Mouse (Mus musculus): Measurements from ENCODE around the gene Plekhg5.
A peak's percentile ranks its signal among the peaks of the same experiment; 100 is the strongest.
"Not testable (repeated sequence)": the region's sequence is repeated elsewhere in the genome, so short reads cannot be mapped to it uniquely, and the experiment has no call there.

The Plekhg5 gene

DNA sequence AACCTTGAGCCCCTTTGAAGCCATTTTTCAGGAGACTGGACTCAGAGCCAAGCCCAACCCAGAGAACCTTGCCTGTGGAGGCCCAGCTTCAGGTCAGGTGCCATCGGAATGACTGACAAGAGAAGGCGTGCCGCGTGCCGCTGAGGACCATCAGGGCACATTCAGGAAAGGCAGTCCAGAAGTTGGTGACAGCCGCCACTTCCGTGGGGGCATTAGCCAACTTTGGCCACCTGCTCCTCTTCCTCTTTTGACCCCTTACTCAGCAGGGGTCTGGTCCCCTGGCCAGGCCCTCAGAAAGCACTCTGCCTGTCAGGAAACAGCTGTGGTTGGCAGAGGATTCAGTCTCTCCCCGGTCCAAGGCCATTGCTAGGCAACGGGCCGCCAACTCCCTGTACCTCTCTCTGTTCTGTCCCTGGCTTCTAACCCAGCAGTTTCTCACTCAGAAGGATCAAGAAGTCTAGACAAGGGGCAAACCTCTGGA, at the start of gene Plekhg5:
TSS of gene Plekhg5 (plus strand) at position 378 of the 481 bp plus-strand sequence.
- no peak for DNase-seq

DNA sequence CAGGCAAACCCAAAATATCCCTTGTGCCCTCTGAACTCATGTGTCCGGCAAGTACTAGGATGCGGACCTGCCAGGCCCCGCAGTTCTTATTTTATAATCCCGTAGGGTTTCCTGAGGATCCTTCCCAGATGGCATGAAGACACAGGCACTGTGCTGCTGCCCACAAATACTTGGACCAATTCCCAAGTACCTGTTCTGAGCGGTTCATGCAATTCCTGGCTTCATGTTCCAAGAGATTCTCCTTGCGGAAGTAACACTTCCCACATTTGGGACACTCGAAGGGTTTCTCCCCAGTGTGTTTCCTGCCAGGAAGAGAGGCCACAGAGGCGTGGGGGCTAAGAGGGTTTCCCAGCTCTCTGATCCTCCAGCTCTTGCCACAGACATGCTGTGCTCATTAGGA, 49.8 kb upstream of the Plekhg5 start:
- DNase-seq = no peak

DNA sequence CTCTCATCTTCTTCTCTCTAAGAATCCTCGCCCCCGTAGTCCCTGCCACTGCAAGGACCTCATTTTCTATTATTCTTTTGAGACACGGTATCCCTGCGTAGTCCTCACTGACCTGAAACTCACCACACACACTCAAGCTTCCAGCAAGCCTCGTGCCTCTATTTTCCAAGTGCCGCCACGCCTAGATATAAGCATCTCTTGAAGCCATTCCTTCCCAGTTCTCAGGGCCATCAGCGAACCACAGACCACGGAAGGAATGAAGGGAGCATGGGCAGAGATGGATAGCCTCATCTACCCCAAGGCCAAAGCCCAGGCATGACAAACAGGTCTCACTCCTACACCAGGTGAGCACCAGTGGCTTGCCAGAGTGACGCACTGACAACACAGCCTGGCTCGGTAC, 47.8 kb upstream of the Plekhg5 start:
- no peak for DNase-seq

DNA sequence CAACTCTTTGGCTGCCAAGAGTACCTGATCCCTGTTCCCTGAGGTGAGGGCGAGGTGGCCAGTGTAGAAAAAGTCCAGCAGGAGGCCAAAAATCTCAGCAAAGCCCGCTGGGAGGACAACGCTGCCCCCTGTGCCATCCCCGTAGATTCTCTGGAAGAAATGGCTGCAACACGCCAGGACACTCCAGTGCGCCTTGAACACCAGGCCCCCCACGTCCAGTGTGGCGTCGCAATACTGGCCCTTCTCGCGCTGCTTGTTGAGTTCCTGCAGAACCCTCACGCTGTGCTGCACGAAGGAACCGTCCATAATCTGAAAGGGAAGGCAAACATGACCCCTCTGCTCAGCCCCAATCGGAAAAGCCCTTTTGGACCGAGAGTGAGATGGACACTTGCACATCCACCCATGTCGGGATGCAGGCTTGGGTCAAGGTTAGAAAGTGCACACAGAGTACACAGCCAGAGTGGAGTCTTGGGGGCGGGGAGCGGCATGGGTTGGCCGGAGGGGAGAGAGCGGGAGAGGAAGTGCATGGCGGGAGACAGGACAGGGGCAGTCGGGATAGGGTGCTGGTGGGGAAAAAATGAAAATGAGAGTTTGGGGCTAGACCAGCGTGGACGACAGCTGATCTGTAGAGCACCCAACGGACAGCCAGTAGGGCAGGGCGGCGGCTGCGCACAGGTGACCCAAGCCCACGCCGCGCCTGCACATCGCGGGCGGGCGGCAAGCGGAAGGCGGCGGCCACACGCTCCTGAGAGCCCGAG, 45.4 kb upstream of the Plekhg5 start:
- no peak for DNase-seq

DNA sequence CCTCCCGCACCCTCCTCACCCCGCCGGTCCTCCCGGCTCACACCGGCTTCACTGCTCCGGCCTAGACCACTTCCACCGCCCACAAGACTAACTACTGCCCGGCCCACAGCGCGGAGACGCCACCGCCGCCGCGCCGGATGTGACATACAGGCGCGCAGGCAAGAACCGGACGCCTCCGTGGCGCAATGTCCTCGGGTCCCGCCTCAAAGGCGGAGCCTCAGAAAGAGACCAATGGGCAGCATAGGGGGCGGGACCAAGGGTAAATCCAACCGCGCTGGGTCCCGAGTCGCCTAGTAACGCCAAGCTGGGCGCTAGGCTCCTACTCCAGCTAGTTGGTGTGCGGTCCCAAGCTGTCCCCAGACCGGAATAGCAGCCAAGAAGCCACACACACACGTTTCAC, 44.8 kb upstream of the Plekhg5 start, which contains the start of gene Zbtb48:
TSS of gene Zbtb48 (minus strand) at position 148 of the 400 bp plus-strand sequence.
- peak; percentile 96 to 99 for DNase-seq

DNA sequence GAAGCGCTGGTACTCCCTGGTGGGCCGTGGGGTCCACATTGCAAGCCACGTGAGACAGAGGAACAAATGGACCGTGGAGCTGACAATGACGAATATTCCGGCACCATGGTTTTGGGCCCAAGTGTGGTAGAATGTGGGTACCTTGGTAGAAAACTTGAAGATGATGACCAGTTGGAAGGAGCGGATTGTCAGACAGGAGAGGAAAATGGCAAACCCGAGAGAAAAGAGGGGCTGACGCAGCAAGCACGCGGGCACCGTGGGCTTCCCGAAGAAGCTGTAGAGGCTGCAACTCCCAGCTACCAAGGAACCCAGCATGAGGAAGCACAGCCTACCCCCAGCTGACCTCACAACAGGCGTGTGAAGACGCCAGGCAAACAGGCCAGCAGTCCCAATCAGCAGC, 43.8 kb upstream of the Plekhg5 start:
- no peak for DNase-seq

DNA sequence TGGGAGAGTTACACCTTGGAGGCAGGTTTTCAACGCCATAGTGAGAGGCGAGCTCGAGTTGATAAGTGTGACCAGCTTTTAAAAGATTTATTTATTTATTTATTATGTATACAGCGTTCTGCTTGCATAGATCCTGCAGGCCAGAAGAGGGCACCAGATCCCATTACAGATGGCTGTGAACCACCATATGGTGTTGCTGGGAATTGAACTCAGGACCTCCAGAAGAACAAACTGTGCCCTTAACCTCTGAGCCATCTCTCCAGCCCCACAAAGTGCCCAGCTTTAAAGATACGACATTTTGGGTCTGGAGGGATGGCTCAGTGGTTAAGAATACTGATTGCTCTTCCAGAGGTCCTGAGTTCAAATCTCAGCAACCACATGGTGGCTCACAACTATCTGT, 43.2 kb upstream of the Plekhg5 start:
- DNase-seq = peak in 1 of 2 experiments; percentile 41

DNA sequence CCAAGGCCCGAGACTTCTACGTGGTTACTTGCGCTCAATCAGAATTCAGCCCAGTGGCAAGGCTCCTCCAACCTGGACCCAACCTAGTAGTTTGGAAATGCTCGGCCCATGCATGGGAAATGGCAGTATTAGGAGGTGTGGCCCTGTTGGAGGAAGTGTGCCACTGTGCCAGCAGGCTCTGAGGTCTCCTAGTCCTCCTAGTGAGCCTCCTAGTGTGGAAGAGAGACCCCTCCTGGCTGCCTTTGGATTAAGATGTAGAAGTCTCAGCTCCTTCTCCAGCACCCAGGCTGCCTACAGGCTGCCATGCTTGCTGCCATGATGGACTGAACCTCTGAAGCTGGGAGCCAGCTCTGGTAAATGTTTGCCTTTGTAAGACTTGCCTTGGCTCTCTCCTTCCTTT, 42.3 kb upstream of the Plekhg5 start:
- no peak for DNase-seq

DNA sequence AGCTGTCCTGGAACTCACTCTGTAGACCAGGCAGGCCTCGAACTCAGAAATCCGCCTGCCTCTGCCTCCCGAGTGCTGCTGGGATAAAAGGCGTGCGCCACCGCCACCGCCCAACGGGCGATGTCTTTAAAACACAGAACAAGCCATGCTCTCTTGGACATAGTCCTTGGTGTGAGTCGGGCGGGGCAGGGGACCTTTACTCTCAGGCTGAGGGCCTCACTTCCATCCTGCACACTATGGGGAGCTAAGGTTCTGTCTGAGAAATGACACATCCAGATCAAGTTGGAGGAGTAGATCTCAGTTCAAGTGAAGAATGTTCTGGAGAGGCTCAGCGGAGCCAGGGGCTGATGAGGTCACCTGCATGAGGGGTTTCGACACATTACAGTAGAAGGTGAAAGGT, 39.4 kb upstream of the Plekhg5 start:
- DNase-seq = no peak

DNA sequence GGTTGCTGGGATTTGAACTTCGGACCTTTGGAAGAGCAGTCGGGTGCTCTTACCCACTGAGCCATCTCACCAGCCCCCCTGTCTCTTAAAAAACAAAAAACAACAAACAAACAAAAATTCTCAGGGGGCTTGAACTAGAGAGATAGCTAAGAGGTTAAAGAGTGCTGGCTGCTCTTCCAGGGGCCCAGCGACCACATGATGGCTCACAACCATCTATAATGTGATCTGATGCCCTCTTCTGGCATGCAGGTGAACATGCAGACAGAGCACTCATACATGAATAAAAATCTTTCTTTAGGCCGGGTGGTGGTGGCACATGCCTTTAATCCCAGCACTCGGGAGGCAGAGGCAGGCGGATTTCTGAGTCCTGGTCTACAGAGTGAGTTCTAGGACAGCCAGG, 35.8 kb upstream of the Plekhg5 start:
- DNase-seq = not testable (repeated sequence)

DNA sequence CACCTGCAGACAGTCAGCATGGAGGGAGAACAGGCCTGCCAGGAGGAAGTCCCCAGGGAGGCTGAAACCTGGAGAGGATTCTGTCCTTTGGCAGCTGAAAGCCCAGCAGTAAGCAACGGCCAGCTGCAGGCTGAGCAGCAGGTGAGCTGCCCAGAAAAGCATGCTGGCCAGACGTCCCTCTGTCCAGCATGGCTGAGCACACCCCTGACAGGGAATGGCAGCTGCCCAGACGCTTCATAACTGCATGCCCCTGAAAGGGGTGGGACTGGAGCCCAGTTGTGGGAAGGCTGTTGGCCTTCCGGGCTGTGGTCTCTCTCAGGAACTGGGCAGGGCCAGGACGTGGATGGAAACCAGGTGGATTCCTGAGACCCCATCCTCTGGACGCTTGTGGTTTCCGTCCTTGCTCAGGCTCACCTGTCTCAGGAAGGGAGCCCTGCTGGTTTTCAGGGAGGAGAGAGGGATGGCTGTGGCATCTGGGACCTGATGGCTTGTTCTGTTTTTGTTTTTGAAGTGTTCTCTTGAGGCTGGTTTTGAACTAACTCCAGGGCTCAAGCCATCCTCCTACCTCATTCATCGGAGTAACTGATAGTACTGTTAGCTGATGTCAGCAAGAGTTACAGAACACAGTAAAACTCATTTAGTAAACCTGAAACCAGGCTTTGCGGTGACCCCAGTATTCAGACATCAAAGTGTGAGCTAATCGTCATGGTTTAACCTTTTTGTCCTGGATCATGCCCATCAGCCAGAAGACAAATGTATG, 33.9 kb upstream of the Plekhg5 start, which contains the start of gene Tas1r1:
TSS of gene Tas1r1 (minus strand) at position 344 of the 760 bp plus-strand sequence.
- no peak for DNase-seq

DNA sequence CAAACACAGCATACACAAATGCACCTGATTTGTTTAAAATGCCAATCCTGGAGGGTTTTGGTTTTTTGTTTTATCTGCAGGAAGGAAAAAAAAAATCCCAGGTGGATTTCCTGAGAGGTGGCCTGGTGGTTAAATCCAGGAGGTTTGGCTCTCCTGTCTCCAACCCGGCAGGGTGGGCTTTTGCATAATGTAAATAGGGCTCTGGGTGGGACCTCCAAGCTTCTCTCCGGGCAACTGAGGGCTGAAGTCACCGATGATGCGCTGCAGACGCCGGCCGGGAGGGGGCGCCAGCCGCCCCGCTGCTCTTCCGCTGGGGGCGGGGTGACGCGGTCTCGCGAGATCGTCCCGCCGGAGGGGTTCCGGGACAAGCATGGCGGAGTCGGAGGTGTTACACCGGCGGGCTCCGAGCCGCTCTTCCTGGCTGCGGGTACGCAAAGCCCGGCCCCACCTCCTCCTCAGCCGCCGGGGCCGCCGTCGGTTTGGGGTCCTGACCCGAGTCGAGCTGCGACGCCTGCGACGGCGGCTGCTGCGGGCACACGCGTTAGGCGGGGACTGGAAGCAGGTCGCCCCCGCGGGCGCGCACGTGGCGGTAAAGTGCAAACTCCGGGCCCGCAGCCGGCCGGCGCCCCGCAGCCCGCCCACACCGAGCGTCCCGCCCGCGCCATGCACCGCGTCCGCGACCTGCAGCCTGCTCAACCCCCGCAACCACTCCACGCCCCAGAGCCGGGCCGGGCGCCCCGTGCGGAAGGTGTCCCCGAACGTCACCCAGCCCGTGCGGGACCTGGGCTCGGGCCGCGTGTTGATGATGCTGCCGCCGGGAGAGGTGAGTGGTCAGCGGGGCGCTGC, 33.1 kb upstream of the Plekhg5 start, which contains the start of gene Nol9:
TSS of gene Nol9 (plus strand) at position 337 of the 846 bp plus-strand sequence.
- DNase-seq = peak; percentile 89 to 97

DNA sequence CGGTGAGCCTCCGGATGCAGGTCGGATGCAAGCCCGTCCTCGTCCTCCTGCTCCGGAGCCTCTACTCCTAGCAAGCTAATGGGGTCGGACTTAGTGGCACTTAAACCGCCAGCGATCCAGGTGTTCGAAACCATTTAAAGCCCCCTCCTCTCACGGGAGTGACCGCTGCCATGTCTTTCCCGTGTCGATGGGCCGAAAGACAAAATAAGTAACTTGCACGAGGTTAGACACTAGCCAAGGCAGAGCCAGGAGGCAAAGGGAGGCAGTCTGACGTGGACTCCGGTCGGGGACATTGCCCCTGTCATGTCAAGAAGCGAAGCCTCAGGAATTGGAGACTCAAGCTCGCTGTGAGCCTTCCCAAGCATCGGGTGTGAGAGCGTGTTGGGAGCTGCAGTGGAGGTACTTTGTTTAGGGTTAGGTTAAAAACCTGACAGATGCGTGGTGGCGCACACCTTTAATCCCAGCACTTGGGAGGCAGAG, 32.4 kb upstream of the Plekhg5 start:
- DNase-seq = no peak

DNA sequence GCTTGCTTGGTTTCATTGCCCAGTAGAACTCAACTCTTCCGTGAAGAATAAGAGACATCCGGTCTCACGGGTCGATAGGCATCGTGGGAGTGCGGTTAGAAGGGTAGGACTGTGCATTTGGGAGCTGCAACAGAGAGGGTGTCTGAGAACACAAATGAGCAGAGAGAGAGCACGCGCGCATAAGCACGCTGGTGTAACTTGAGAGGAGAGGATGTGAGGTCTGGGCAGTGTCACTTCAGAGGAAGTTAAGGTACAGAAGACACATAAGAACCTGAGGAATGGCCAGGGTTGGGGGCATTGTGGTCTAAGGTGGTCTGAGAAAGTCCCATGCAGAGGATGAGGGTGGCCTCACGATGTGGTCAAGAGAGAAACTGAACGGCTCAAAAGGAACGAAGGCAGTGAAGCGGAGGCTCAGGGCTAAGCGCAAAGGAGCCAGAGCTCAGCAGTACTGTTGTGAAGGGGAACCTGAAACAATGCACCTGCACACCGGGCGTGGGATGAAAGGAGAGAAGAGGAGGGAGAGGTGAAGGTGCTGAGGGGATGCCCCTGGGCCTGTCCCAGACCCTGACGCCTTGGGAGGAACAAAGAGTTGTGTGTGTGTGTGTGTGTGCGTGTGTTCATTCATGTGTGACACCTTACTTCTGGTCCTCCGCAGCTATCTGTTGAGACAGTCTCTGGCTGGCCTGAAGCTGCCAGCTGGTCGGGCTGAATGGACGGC, 30.2 kb upstream of the Plekhg5 start:
- DNase-seq = no peak

DNA sequence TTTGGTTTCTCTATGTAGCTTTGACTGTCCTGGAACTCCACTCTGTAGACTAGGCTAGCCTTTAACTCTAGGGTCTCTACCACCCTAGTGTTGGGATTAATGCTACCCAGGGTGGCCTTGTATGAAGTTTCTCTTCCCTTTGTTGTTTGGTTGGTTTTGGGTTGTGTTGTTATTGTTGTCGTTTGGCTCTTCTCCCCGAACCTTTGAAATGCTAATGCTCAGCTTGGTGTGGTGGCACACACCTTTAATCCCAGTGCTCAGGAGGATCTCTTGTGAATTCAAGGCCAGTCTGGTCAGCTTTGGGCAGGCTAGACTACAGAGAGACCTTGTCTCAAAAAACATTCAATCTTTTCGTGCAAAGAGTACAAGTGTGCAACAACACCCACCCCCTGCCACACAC, 29.1 kb upstream of the Plekhg5 start:
- no peak for DNase-seq

DNA sequence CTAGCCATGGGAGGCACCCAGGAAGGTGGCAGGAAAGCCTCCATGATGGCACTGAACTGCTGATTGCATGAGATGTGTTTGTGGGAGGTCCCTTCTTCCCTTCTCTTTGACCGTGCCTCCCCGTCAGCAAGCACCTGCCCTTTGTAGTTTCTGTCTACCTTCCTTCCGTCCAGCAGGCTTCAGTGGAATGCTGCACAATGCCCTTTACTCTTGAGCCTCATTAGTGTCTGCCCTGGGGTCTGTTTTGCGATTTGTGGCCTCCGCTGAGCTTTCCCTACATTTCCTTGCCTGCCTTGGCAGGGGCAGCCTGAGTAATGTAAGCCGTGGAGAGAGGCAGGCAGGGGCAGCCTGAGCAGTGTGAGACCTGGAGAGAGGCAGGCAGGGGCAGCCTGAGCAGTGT, 27.7 kb upstream of the Plekhg5 start:
- no peak for DNase-seq

DNA sequence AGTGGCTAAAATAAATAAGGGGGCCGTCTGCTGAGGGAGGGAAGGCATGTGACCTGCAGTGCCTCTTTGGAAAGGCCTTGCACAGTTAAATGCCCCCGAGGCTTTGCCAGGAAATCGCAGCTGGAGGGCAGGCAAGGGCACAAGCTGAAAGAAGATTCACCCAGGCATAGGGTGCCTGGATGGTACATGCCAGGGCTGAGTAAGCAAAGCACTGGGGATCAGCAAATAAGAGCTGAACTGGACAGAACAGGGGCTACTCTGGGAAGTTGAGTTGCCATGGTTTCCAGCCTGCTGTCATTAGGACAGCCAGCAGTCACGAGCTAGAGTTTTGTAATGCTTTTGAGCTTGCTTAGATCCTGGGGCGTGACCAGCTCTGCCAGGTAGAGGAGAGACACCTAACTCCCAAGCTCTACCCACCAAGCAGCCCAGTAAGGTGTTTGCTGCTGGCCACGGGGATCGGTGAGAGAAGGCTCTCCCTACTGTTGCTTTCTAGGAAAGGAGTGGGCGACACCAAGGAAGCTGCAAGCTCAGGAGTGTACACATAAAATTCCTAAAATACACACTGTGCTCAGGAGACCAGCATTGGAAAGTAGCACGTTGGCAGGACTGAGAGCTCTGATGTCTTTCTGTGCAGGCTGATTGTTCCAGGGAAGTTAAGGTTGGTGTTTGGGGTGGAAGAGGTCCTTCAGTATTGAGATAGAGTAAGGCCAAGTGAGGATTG, 9.7 kb upstream of the Plekhg5 start:
- no peak for DNase-seq

DNA sequence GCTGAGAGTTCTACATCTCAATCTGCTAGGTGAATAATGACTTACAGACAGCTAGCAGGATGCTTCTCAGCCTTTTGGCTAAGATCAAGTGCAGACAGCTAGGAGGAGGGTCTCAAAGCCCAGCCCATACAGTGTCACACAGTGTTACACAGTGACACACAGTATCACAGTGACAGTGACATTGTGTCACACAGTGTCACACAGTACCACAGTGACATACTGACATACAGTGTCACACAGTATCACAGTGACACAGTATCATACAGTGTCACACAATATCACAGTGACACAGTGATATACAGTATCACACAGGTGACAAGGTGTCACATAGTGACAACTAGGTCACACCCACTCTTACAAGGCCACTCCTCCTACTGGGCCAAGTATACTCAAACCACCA, 5.0 kb upstream of the Plekhg5 start:
- no peak for DNase-seq

DNA sequence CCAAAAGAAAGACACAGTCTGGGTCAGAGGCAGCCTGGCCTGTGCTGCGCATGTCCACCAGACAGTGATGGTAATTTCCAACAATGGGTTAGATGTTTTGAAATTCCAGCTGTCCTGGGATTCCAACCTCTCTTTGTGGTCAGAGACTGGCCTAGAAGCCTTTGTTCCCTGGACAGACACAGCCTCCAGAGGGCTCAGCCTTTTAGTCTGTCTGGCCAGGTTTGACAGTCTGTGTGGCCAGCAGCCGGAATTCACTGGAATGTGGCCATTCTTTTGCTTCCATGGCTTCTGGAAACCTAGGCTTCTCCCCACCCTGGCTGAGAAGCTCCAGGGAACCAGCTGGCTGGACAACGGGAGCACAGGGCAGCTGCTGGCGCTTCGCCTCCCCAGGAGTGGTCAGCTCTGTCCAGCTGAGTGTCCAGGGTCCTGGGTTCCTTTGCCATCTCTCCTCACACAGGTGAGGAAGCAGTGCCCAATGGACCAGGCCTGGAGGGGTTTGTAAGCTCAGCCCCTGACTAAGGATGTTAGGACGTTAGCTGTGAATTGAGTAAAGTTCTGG, 4.1 kb upstream of the Plekhg5 start:
- DNase-seq = no peak

DNA sequence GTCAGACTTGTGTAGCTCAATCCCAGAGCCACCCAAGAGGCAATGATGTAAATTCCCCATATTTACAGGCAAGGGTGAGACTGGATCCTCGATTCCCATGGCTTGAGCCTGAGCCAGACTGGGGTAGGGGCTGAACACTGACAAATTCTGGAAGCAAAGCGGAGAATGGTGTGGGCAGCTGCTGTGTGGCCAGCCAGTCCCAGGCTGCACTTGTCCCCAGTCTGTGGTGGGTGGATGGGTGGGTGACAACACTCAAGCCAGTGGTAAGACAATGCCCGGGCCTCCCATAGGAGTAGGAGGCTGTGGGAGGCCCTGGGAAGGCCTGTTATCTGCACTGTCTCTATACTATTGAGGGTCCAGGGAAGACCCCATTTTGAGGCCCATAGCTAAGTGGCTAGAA, 3.1 kb upstream of the Plekhg5 start:
- no peak for DNase-seq
